Mouse (Mus musculus) MEL (cell line): ENCODE results near the gene Ncapd3. TPM values are rescaled to one million over a fixed set of nuclear protein-coding genes. Genes with fewer than 3 reads are reported as not detected.

Experiments used
- DNase-seq: peaks from one replicate; pipeline ENCODE4 v3.0.0; 2011; ENCODE audit warnings: low read depth, low spot score
- H3K27ac ChIP-seq: 2 replicates; pipeline ENCODE4 v1.5.1; 2012; ENCODE audit warnings: low read depth, mild to moderate bottlenecking, control low read depth, low read length, moderate library complexity; ENCODE audit not compliant: control insufficient read depth
- H3K27me3 ChIP-seq, 2 experiments: fragments of 150-350 bp in 1 of 2; sonication (generic) in 1 of 2; 2 replicates each; pipeline ENCODE4 v1.6.1; 2012; ENCODE audit warnings: low read length in 2 of 2, mild to moderate bottlenecking in 2 of 2, improper control_type of control experiment in 1 of 2, moderate library complexity in 1 of 2; ENCODE audit not compliant: insufficient read depth in 2 of 2, control insufficient read depth in 1 of 2
- H3K36me3 ChIP-seq, 2 experiments: 2 replicates each; pipeline ENCODE4 v1.6.1; 2012 to 2014; ENCODE audit warnings: low read length in 2 of 2, improper control_type of control experiment in 1 of 2, inconsistent platforms in 1 of 2, mild to moderate bottlenecking in 1 of 2; ENCODE audit not compliant: insufficient read depth in 2 of 2, control insufficient read depth in 1 of 2
- H3K4me1 ChIP-seq, 2 experiments: fragments of 150-350 bp in 1 of 2; sonication (generic) in 1 of 2; 2 replicates each; pipeline ENCODE4 v1.6.1; 2012; ENCODE audit warnings: low read length in 2 of 2, improper control_type of control experiment in 1 of 2, mild to moderate bottlenecking in 1 of 2; ENCODE audit not compliant: insufficient read depth in 2 of 2, control insufficient read depth in 1 of 2
- H3K4me3 ChIP-seq, 2 experiments: fragments of 150-350 bp in 1 of 2; sonication (generic) in 1 of 2; 2 replicates each; pipeline ENCODE4 v1.5.1; 2012; ENCODE audit warnings: low read depth in 2 of 2, low read length in 2 of 2, mild to moderate bottlenecking in 2 of 2, moderate library complexity in 2 of 2, control low read depth in 1 of 2, improper control_type of control experiment in 1 of 2; ENCODE audit not compliant: control insufficient read depth in 1 of 2, insufficient read depth in 1 of 2
- H3K79me2 ChIP-seq: 2 replicates; pipeline ENCODE4 v1.6.1; 2012; ENCODE audit warnings: mild to moderate bottlenecking, low read length, moderate library complexity; ENCODE audit not compliant: control insufficient read depth, poor library complexity, insufficient read depth
- H3K9ac ChIP-seq: 2 replicates; pipeline ENCODE4 v1.6.1; 2012; ENCODE audit warnings: low read depth, mild to moderate bottlenecking, control low read depth, low read length, moderate library complexity; ENCODE audit not compliant: control insufficient read depth, poor library complexity, severe bottlenecking
- H3K9me3 ChIP-seq: fragments of 150-350 bp; sonication (generic); replicated peaks from 2 replicates; pipeline ENCODE4 v1.6.1; 2012; ENCODE audit warnings: mild to moderate bottlenecking, low read length, improper control_type of control experiment, moderate library complexity; ENCODE audit not compliant: insufficient read depth
- BHLHE40 ChIP-seq: IDR thresholded peaks from 2 replicates; pipeline ENCODE4 v1.6.1; 2012; ENCODE audit warnings: low read depth, mild to moderate bottlenecking, inconsistent platforms, low read length, improper control_type of control experiment, borderline replicate concordance
- CHD1 ChIP-seq: IDR thresholded peaks from 2 replicates; pipeline ENCODE4 v1.6.1; 2012; ENCODE audit warnings: low read depth, mild to moderate bottlenecking, inconsistent platforms, low read length, improper control_type of control experiment
- CHD2 ChIP-seq: IDR thresholded peaks from 2 replicates; pipeline ENCODE4 v1.6.1; 2011; ENCODE audit warnings: low read length, improper control_type of control experiment
- CTCF ChIP-seq, 3 experiments: IDR thresholded peaks in 2 of 3; conservative IDR thresholded peaks in 1 of 3; 2 replicates each; pipeline ENCODE4 v1.5.1; 2011 to 2012; ENCODE audit warnings: low read length in 3 of 3, low read depth in 2 of 3, mild to moderate bottlenecking in 2 of 3, improper control_type of control experiment in 1 of 3, inconsistent platforms in 1 of 3, mixed read lengths in 1 of 3, moderate library complexity in 1 of 3; ENCODE audit not compliant: control insufficient read depth in 1 of 3, insufficient read depth in 1 of 3, poor library complexity in 1 of 3, severe bottlenecking in 1 of 3
- E2F4 ChIP-seq: IDR thresholded peaks from 2 replicates; pipeline ENCODE4 v1.6.1; 2011; ENCODE audit warnings: low read depth, low read length, improper control_type of control experiment, borderline replicate concordance
- ELF1 ChIP-seq: IDR thresholded peaks from 2 replicates; pipeline ENCODE4 v1.6.1; 2014; ENCODE audit warnings: low read depth, mild to moderate bottlenecking, inconsistent platforms, low read length, improper control_type of control experiment, moderate library complexity
- EP300 ChIP-seq, 2 experiments: IDR thresholded peaks; 2 replicates each; pipeline ENCODE4 v1.6.1; 2011; ENCODE audit warnings: improper control_type of control experiment in 2 of 2, low read length in 2 of 2, low read depth in 1 of 2, mild to moderate bottlenecking in 1 of 2
- GABPA ChIP-seq: IDR thresholded peaks from 2 replicates; pipeline ENCODE4 v1.6.1; 2012; ENCODE audit warnings: low read depth, mild to moderate bottlenecking, inconsistent platforms, low read length, improper control_type of control experiment, moderate library complexity
- HCFC1 ChIP-seq: IDR thresholded peaks from 2 replicates; pipeline ENCODE4 v1.6.1; 2012; ENCODE audit warnings: low read depth, mild to moderate bottlenecking, inconsistent platforms, low read length, improper control_type of control experiment, moderate library complexity
- JUND ChIP-seq: IDR thresholded peaks from 2 replicates; pipeline ENCODE4 v1.6.1; 2011; ENCODE audit warnings: low read depth, mild to moderate bottlenecking, improper control_type of control experiment, low read length
- KAT2A ChIP-seq: conservative IDR thresholded peaks from 2 replicates; pipeline ENCODE4 v1.6.1; 2012; ENCODE audit warnings: low read depth, low read length, improper control_type of control experiment, inconsistent platforms
- MAFK ChIP-seq: IDR thresholded peaks from 2 replicates; pipeline ENCODE4 v1.6.1; 2011; ENCODE audit warnings: low read depth, mild to moderate bottlenecking, low read length, improper control_type of control experiment, borderline replicate concordance
- MAX ChIP-seq: IDR thresholded peaks from 2 replicates; pipeline ENCODE4 v1.6.1; 2011; ENCODE audit warnings: low read length, improper control_type of control experiment
- MYB ChIP-seq: IDR thresholded peaks from 2 replicates; pipeline ENCODE4 v1.6.1; 2011; ENCODE audit warnings: mild to moderate bottlenecking, low read depth, low read length, improper control_type of control experiment
- MYC ChIP-seq: IDR thresholded peaks from 2 replicates; pipeline ENCODE4 v1.6.1; 2011; ENCODE audit warnings: low read depth, mild to moderate bottlenecking, low read length, improper control_type of control experiment, moderate library complexity
- NELFE ChIP-seq: IDR thresholded peaks from 2 replicates; pipeline ENCODE4 v1.6.1; 2011; ENCODE audit warnings: low read depth, low read length, improper control_type of control experiment
- POLR2A ChIP-seq, 2 experiments: IDR thresholded peaks; 2 replicates each; pipeline ENCODE4 v1.6.1; 2011 to 2012; ENCODE audit warnings: low read length in 2 of 2, mild to moderate bottlenecking in 2 of 2, control low read depth in 1 of 2, improper control_type of control experiment in 1 of 2, low read depth in 1 of 2, moderate library complexity in 1 of 2; ENCODE audit not compliant: control insufficient read depth in 1 of 2, insufficient read depth in 1 of 2, poor library complexity in 1 of 2
- POLR2AphosphoS2 ChIP-seq: IDR thresholded peaks from 2 replicates; pipeline ENCODE4 v1.6.1; 2011; ENCODE audit warnings: low read length, improper control_type of control experiment
- POLR2AphosphoS5 ChIP-seq: IDR thresholded peaks from 2 replicates; pipeline ENCODE4 v1.6.1; 2012; ENCODE audit warnings: low read depth, borderline replicate concordance, mild to moderate bottlenecking, inconsistent platforms, low read length, moderate library complexity, mixed read lengths
- RAD21 ChIP-seq: IDR thresholded peaks from 2 replicates; pipeline ENCODE4 v1.6.1; 2011; ENCODE audit warnings: mild to moderate bottlenecking, low read depth, low read length, improper control_type of control experiment
- SIN3A ChIP-seq: IDR thresholded peaks from 2 replicates; pipeline ENCODE4 v1.6.1; 2012; ENCODE audit warnings: low read length, improper control_type of control experiment, inconsistent platforms
- SMC3 ChIP-seq: IDR thresholded peaks from 2 replicates; pipeline ENCODE4 v1.6.1; 2011; ENCODE audit warnings: low read depth, low read length, improper control_type of control experiment
- TAL1 ChIP-seq: IDR thresholded peaks from 2 replicates; pipeline ENCODE4 v1.6.1; 2012; ENCODE audit warnings: mild to moderate bottlenecking, inconsistent platforms, low read length, moderate library complexity, mixed read lengths
- TBP ChIP-seq: IDR thresholded peaks from 2 replicates; pipeline ENCODE4 v1.8.0; 2011; ENCODE audit warnings: low read depth, low read length, improper control_type of control experiment
- TCF12 ChIP-seq: IDR thresholded peaks from 2 replicates; pipeline ENCODE4 v1.6.1; 2014; ENCODE audit warnings: low read depth, mild to moderate bottlenecking, inconsistent platforms, low read length, improper control_type of control experiment, moderate library complexity
- UBTF ChIP-seq: IDR thresholded peaks from 2 replicates; pipeline ENCODE4 v1.6.1; 2012; ENCODE audit warnings: low read depth, mild to moderate bottlenecking, inconsistent platforms, low read length, improper control_type of control experiment, moderate library complexity, borderline replicate concordance; ENCODE audit not compliant: insufficient read depth
- USF1 ChIP-seq: IDR thresholded peaks from 2 replicates; pipeline ENCODE4 v1.6.1; 2014; ENCODE audit warnings: low read depth, mild to moderate bottlenecking, inconsistent platforms, low read length, improper control_type of control experiment, moderate library complexity
- USF2 ChIP-seq, 2 experiments: IDR thresholded peaks; 2 replicates each; pipeline ENCODE4 v1.6.1; 2011 to 2012; ENCODE audit warnings: improper control_type of control experiment in 2 of 2, low read length in 2 of 2, borderline replicate concordance in 1 of 2, inconsistent platforms in 1 of 2, low read depth in 1 of 2, mild to moderate bottlenecking in 1 of 2; ENCODE audit not compliant: insufficient read depth in 1 of 2
- ZC3H11A ChIP-seq: IDR thresholded peaks from 2 replicates; pipeline ENCODE4 v1.6.1; 2012; ENCODE audit warnings: low read depth, mild to moderate bottlenecking, inconsistent platforms, low read length, improper control_type of control experiment
- ZNF384 ChIP-seq: IDR thresholded peaks from 2 replicates; pipeline ENCODE4 v1.6.1; 2012; ENCODE audit warnings: low read depth, mild to moderate bottlenecking, inconsistent platforms, low read length, improper control_type of control experiment
- polyA plus RNA-seq, 2 experiments: library from polyadenylated mRNA; stranded (reverse) in 1 of 2; unstranded in 1 of 2; fragments of >175 nt in 1 of 2; fragments of >200 nt in 1 of 2; gene quantifications; 2 replicates each; pipeline versions ENCODE4 v1.2.1 to v1.2.4; 2012; ENCODE audit warnings: low replicate concordance in 2 of 2, low read depth in 1 of 2; ENCODE audit not compliant: insufficient read length in 2 of 2, insufficient read depth in 1 of 2, missing spikeins in 1 of 2
- total RNA-seq: library from RNA; depleted of rRNA; stranded (reverse); fragments of 300-350 nt; gene quantifications from 2 replicates; pipeline ENCODE4 v1.2.3, GENCODE M21; 2012

Gene Ncapd3
- total and polyA plus RNA-seq, 3 experiments = 28.7 to 36.5 TPM; not detected in 1

- Histone ChIP-seq H3K27me3 (no peaks in the 10 kb centered on the region), H3K36me3 (peaks cover 0 to 5% of the 10 kb centered on the region in 2 experiments; a peak in 2 of 4 replicates), H3K9me3 (no peaks in the 10 kb centered on the region), H3K79me2 (no peaks in the 10 kb centered on the region), H3K4me3 (no peak overlapping the region), H3K27ac (no peak overlapping the region), H3K9ac (no peak overlapping the region), H3K4me1 (no peaks in the 10 kb centered on the region)
- no peak for DNase-seq
- TF ChIP-seq GABPA (no peak), ELF1 (no peak), JUND (no peak), E2F4 (no peak), CHD2 (no peak), SMC3 (no peak), MYB (no peak), CHD1 (no peak), ZNF384 (no peak), USF2 (IDR thresholded peaks at IDR 0.05; ENCODE audit: borderline replicate concordance in 1 of 2, insufficient read depth in 1 of 2, low read depth in 1 of 2, low read length in 2 of 2) (no peak), KAT2A (no peak), ZC3H11A (no peak), USF1 (no peak), EP300 (IDR thresholded peaks at IDR 0.05; ENCODE audit: low read depth in 1 of 2, low read length in 2 of 2) (no peak), TBP (no peak), MYC (no peak), MAFK (no peak), POLR2AphosphoS5 (no peak)
These were observed 69.5 kb downstream of the Ncapd3 start for GRCm38 (mm10) chr9:27099474-27099873.

GRCm38 (mm10) chr9:27101466-27101865, 71.5 kb downstream of the Ncapd3 start:
- H3K27me3 ChIP-seq = no peaks in the 10 kb centered on the region
- H3K4me1 ChIP-seq = no peaks in the 10 kb centered on the region
- DNase-seq = no peak
- H3K9ac ChIP-seq = no peak overlapping the region
- peaks cover 0 to 5% of the 10 kb centered on the region in 2 experiments; a peak in 2 of 4 replicates for H3K36me3 ChIP-seq
- H3K79me2 ChIP-seq = no peaks in the 10 kb centered on the region
- TF ChIP-seq TAL1 = no peak
- no peak for TF ChIP-seq MAFK
- TF ChIP-seq HCFC1 = no peak
- no peak for TF ChIP-seq RAD21
- TF ChIP-seq SIN3A = no peak
- no peak for TF ChIP-seq TBP
- no peak for TF ChIP-seq MAX
- TF ChIP-seq MYB = no peak
- TF ChIP-seq POLR2AphosphoS2 = no peak
- TF ChIP-seq SMC3 = no peak
- TF ChIP-seq TCF12 = no peak
- no peak for TF ChIP-seq NELFE
- no peak for TF ChIP-seq POLR2A (IDR thresholded peaks at IDR 0.05; ENCODE audit: control insufficient read depth in 1 of 2, insufficient read depth in 1 of 2, low read depth in 1 of 2, low read length in 2 of 2, poor library complexity in 1 of 2)
- no peak for TF ChIP-seq BHLHE40
- no peak for TF ChIP-seq GABPA
- no peak for TF ChIP-seq USF2 (IDR thresholded peaks at IDR 0.05; ENCODE audit: borderline replicate concordance in 1 of 2, insufficient read depth in 1 of 2, low read depth in 1 of 2, low read length in 2 of 2)
- no peak for TF ChIP-seq UBTF
- no peak for TF ChIP-seq CTCF (IDR thresholded peaks at IDR 0.05 in 2 of 3, conservative IDR thresholded peaks at IDR 0.05 in 1 of 3; ENCODE audit: control insufficient read depth in 1 of 3, insufficient read depth in 1 of 3, low read depth in 2 of 3, low read length in 3 of 3, poor library complexity in 1 of 3, severe bottlenecking in 1 of 3)
- TF ChIP-seq MYC = no peak
- H3K9me3 ChIP-seq = no peaks in the 10 kb centered on the region
- no peak overlapping the region for H3K27ac ChIP-seq
- H3K4me3 ChIP-seq = no peak overlapping the region
